In the genomic region with DNA sequence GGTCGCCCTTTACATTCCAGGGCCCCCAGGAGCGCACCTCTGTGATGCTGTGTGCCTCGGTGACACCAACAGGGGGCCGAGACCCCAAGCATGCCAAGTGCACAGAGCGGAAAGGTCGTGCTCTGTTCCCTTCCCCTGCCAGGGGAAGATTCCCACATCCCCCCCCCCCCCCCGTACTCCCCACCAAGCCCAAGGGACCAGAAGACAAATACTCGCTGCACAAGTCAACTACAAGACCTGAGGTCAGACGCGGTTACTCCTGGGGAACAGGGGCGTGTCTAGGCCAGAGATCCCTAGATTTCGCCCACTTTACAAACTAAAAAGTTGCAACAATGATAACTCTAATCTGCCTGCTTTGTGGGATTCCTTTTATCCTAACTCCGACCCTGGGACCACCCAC, we compare ENCODE assay signal across 8 mouse cellular contexts. TPM values are rescaled to one million over a fixed set of nuclear protein-coding genes. Genes with fewer than 3 reads are reported as not detected.
DNase-seq lines count a peak whose midpoint lies in the region; ATAC-seq and TF ChIP-seq lines count a peak whose summit lies in the region.

No protein-coding gene starts in this region.

- TF ChIP-seq EP300 in ES-Bruce4 (IDR thresholded peaks at IDR 0.05; ENCODE audit: insufficient read depth, low read depth, low read length) = no peak

- no peak for DNase-seq in heart, embryonic 10.5 days (ENCODE audit: low spot score)
- no peak for DNase-seq in heart, adult 8-10 months (ENCODE audit: low spot score)
- DNase-seq in hindbrain, embryonic 10.5 days (ENCODE audit: low spot score) = no peak
- no peak for DNase-seq in midbrain, embryonic 11.5 days (ENCODE audit: low spot score, missing footprints)
- DNase-seq in right cerebral cortex, postnatal 4 days = no peak
- no peak for DNase-seq in right cerebral cortex, adult 18-20 months
- DNase-seq in layer of hippocampus, adult 9-11 months = no peak

- H3K4me2 ChIP-seq in midbrain, embryonic 11.5 days = peak overlapping the region; percentile 98

- no peaks in the 10 kb centered on the region for H3K36me3 ChIP-seq in heart, embryonic 10.5 days
- H3K36me3 ChIP-seq in ES-Bruce4 (ENCODE audit: control insufficient read depth, insufficient read depth, low read length, poor library complexity, severe bottlenecking) = no peaks in the 10 kb centered on the region
- H3K36me3 ChIP-seq in hindbrain, embryonic 10.5 days = no peaks in the 10 kb centered on the region
- H3K36me3 ChIP-seq in midbrain, embryonic 11.5 days (ENCODE audit: control insufficient read depth, insufficient read depth, low read length) = no peaks in the 10 kb centered on the region

- H3K9me3 ChIP-seq in heart, embryonic 10.5 days = no peaks in the 10 kb centered on the region
- no peaks in the 10 kb centered on the region for H3K9me3 ChIP-seq in ES-Bruce4 (replicated peaks; ENCODE audit: control insufficient read depth, insufficient read depth, low read length, poor library complexity, severe bottlenecking)
- H3K9me3 ChIP-seq in hindbrain, embryonic 10.5 days = no peaks in the 10 kb centered on the region
- H3K9me3 ChIP-seq in midbrain, embryonic 11.5 days (ENCODE audit: control insufficient read depth, low read length) = no peaks in the 10 kb centered on the region

- peak overlapping the region; percentile 86 for H3K27ac ChIP-seq in heart, embryonic 10.5 days
- no peak overlapping the region for H3K27ac ChIP-seq in ES-Bruce4 (ENCODE audit: insufficient read depth, low read length)
- H3K27ac ChIP-seq in hindbrain, embryonic 10.5 days = peak overlapping the region; percentile 88
- H3K27ac ChIP-seq in midbrain, embryonic 11.5 days (ENCODE audit: low read depth, low read length) = no peak overlapping the region

- H3K4me3 ChIP-seq in heart, embryonic 10.5 days = peak overlapping the region; percentile 80
- H3K4me3 ChIP-seq in ES-Bruce4 (ENCODE audit: low read depth, low read length) = peak overlapping the region; percentile 85
- H3K4me3 ChIP-seq in hindbrain, embryonic 10.5 days = peak overlapping the region; percentile 78
- peak overlapping the region; percentile 48 for H3K4me3 ChIP-seq in midbrain, embryonic 11.5 days (ENCODE audit: low read depth, low read length)

- H3K9ac ChIP-seq in ES-Bruce4 (ENCODE audit: low read depth, poor library complexity, severe bottlenecking) = peak overlapping the region; percentile 44; the same call in 1 of the 2 replicates
- H3K9ac ChIP-seq in midbrain, embryonic 11.5 days (ENCODE audit: low read length) = peak overlapping the region; percentile 63

- H3K4me1 ChIP-seq in heart, embryonic 10.5 days = peaks cover 74% of the 10 kb centered on the region
- no peaks in the 10 kb centered on the region for H3K4me1 ChIP-seq in ES-Bruce4 (ENCODE audit: control insufficient read depth, insufficient read depth, low read length)
- H3K4me1 ChIP-seq in hindbrain, embryonic 10.5 days (replicated peaks) = peaks cover 73% of the 10 kb centered on the region
- H3K4me1 ChIP-seq in midbrain, embryonic 11.5 days (ENCODE audit: control insufficient read depth, insufficient read depth, low read length) = peaks cover 32% of the 10 kb centered on the region

- peak; percentile 22; the same call in 1 of the 2 replicates for ATAC-seq in midbrain, embryonic 11.5 days (ENCODE audit: low FRiP score)

- no peak for TF ChIP-seq CTCF in ES-Bruce4 (IDR thresholded peaks at IDR 0.05; ENCODE audit: low read depth, low read length)

- TF ChIP-seq POLR2A in ES-Bruce4 (IDR thresholded peaks at IDR 0.05; ENCODE audit: insufficient read depth, low read length) = no peak

- H3K27me3 ChIP-seq in heart, embryonic 10.5 days (ENCODE audit: insufficient read depth, poor library complexity, severe bottlenecking) = peaks cover 67% of the 10 kb centered on the region
- H3K27me3 ChIP-seq in ES-Bruce4 (ENCODE audit: control insufficient read depth, insufficient read depth, low read length, poor library complexity, severe bottlenecking) = peaks cover 14% of the 10 kb centered on the region
- peaks cover 83% of the 10 kb centered on the region for H3K27me3 ChIP-seq in hindbrain, embryonic 10.5 days (ENCODE audit: insufficient read depth, poor library complexity, severe bottlenecking)
- H3K27me3 ChIP-seq in midbrain, embryonic 11.5 days (ENCODE audit: control insufficient read depth, insufficient read depth, low read length) = peaks cover 39% of the 10 kb centered on the region

- WGBS in heart, embryonic 10.5 days = 1% methylated on average over 12 of the region's 13 CpGs
- WGBS in hindbrain, embryonic 10.5 days = 0% methylated on average over 13 of the region's 13 CpGs
- 0% methylated on average over 13 of the region's 13 CpGs for WGBS in midbrain, embryonic 11.5 days

RNA-seq across cellular contexts. Expression of gene Atoh8, which starts 1.4 kb away (rescaled TPM):
- polyA plus RNA-seq in heart, embryonic 10.5 days (2016; fragmentation: Nextera tagmentation; extraction: Ambion mirVana) = 10.9 and 15.7 TPM in 2 replicates
- total RNA-seq in heart, adult 8-10 months (2022) = 10 to 100 TPM in 2 of 4 experiments, 1 to 10 TPM in 2; 9.6 to 10.9 (median 10.1) TPM
- polyA plus RNA-seq in ES-Bruce4 (2011; ENCODE audit: insufficient read depth, insufficient read length, low read depth, missing spikeins) = not detected in 2 replicates
- 15.9 and 16.6 TPM in 2 replicates for polyA plus RNA-seq in hindbrain, embryonic 10.5 days (2016; fragmentation: Nextera tagmentation; extraction: Ambion mirVana)
- polyA plus RNA-seq in midbrain, embryonic 11.5 days (2014; fragmentation: Nextera tagmentation; extraction: Ambion mirVana) = 4.8 and 6.1 TPM in 2 replicates

Comparison
In these comparisons a context has a peak if more than half of its experiments do, and no peak if none do; other contexts are left out.
1. H3K27ac ChIP-seq: peak in heart, embryonic 10.5 days (single experiment) and hindbrain, embryonic 10.5 days (single experiment); none in ES-Bruce4 (single experiment) and midbrain, embryonic 11.5 days (single experiment).
2. Peak in every context shown above with its lines, with median percentiles within 50 percentile points of each other: H3K4me3 ChIP-seq.